Mouse (Mus musculus): ENCODE measurements at regions not wholly inside any gene's neighbourhood (a gene's known extent, or its start where the extent isn't known, plus 50 kb on each side); places are given as distances from the start of the nearest gene placed in this dataset.

- DNase-seq = no peak
Measured at GRCm38 (mm10) chr13:83035962-83036361, 467.9 kb upstream of the Mef2c start.

GRCm38 (mm10) chr13:83041506-83041905 lies 462.3 kb upstream of the Mef2c start:
- no peak for DNase-seq

GRCm38 (mm10) chr13:83045516-83045915 lies 458.3 kb upstream of the Mef2c start:
- DNase-seq = no peak

GRCm38 (mm10) chr13:83045970-83046369 lies 457.9 kb upstream of the Mef2c start:
- no peak for DNase-seq

- DNase-seq = no peak
Measured at GRCm38 (mm10) chr13:83046571-83047123, 457.2 kb upstream of the Mef2c start.

- no peak for DNase-seq
Measured at GRCm38 (mm10) chr13:83055865-83056264, 448.0 kb upstream of the Mef2c start.

- DNase-seq = no peak
Measured at GRCm38 (mm10) chr13:83056415-83056814, 447.4 kb upstream of the Mef2c start.

- DNase-seq = peak; percentile 73 to 74
Measured at GRCm38 (mm10) chr13:83064727-83065126, 439.1 kb upstream of the Mef2c start.

GRCm38 (mm10) chr13:83065201-83065600 lies 438.6 kb upstream of the Mef2c start:
- no peak for DNase-seq

GRCm38 (mm10) chr13:83066115-83066753 lies 437.6 kb upstream of the Mef2c start:
- peak; percentile 18 to 41 for DNase-seq

- no peak for DNase-seq
Measured at GRCm38 (mm10) chr13:83067496-83067895, 436.3 kb upstream of the Mef2c start.

- DNase-seq = no peak
Measured at GRCm38 (mm10) chr13:83068588-83068987, 435.2 kb upstream of the Mef2c start.

GRCm38 (mm10) chr13:83069293-83069692 lies 434.5 kb upstream of the Mef2c start:
- no peak for DNase-seq

- DNase-seq = no peak
Measured at GRCm38 (mm10) chr13:83072073-83072472, 431.8 kb upstream of the Mef2c start.

- peak; percentile 11 to 47 for DNase-seq
Measured at GRCm38 (mm10) chr13:83074219-83074965, 429.4 kb upstream of the Mef2c start.

GRCm38 (mm10) chr13:83075320-83075877 lies 428.4 kb upstream of the Mef2c start:
- DNase-seq = peak; percentile 24 to 26

- peak; percentile 9 to 25 for DNase-seq
Measured at GRCm38 (mm10) chr13:83076611-83077010, 427.2 kb upstream of the Mef2c start.

GRCm38 (mm10) chr13:83077085-83077484 lies 426.7 kb upstream of the Mef2c start:
- DNase-seq = no peak

GRCm38 (mm10) chr13:83079291-83079690 lies 424.5 kb upstream of the Mef2c start:
- DNase-seq = no peak

- no peak for DNase-seq
Measured at GRCm38 (mm10) chr13:83084948-83085347, 418.9 kb upstream of the Mef2c start.

GRCm38 (mm10) chr13:83099908-83100307 lies 403.9 kb upstream of the Mef2c start:
- no peak for DNase-seq

- DNase-seq = no peak
Measured at GRCm38 (mm10) chr13:83110610-83111009, 393.2 kb upstream of the Mef2c start.

GRCm38 (mm10) chr13:83111503-83111902 lies 392.3 kb upstream of the Mef2c start:
- DNase-seq = no peak
